Mouse (Mus musculus) c-Kit-positive CD71-positive TER-119-negative erythroid progenitor cells, embryonic 14.5 days (primary cell): Measurements from ENCODE around the gene Myo10.
A peak's percentile ranks its signal among the peaks of the same experiment; 100 is the strongest.

Experiments
- DNase-seq: peaks from one replicate; pipeline ENCODE4 v3.0.0-alpha.2; 2013; ENCODE audit warnings: low read depth

The Myo10 gene

GRCm38 (mm10) chr15:25611178-25611577 is 11.1 kb upstream of the Myo10 start:
- no peak for DNase-seq

- DNase-seq, result no peak
These were observed 1.8 kb upstream of the Myo10 start for GRCm38 (mm10) chr15:25620560-25620959.

- no peak for DNase-seq
These were observed 750 bp upstream of the Myo10 start for GRCm38 (mm10) chr15:25621351-25622199.

DNA sequence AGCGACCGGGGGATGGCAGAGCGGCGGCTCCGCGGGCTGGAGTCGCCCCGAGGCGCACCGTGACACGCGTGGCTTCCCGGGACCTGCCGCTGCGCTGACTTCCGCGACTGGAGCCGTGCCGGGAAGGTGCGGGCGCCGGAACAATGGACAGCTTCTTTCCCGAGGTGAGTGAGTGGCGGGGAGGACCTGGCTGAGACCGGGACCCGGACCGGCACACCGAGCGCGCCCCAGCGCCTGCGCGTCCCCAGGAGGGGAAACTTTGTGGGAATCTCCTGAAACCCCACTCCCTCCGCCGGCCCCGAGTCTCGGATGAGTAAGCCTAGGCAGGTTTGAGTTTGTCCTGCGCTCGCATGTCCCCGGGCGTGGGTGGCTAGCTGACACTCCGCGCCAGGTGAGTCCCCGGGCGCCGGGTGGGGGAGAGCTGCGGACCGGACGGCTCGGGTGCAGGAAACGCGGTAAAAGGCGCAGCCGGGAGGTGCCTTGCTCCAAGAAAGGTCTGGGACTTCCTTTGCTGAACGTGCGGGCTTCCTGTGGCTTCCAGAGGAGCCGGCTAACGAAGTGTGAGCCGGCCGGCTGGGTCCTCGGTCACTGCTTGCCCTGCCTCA is 644 bp downstream of the Myo10 start:
- no peak for DNase-seq

DNA sequence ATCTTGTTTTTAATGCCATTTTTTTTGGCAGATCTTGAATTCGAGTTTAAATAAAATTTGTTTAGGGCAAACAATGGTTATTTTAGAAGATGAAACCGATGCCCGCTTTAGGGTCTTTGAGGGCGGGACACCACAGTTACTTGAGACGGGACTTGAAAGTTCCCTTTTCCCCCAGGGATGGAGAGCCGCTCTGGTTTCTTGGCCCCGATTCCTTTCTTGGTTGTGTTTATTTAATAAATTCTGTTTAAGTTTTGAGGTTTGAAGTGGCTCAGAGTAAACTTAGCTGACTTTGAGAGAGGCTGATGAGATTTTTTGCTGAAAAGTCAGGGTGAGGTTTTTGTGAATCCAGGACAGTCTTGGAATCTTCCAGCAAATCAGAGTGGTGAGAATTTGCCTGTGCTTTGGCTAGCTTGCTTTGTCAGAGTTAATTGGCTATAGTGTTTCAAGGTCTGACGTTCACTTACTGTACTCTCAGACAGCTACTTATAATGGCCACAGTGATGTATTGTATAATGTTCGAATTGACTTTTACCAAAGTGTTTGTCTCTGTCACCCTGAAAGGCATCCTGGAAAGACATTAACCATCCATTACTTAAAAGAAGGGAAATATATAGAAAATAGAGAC is 1.3 kb downstream of the Myo10 start:
- no peak for DNase-seq

- DNase-seq, result peak; percentile 40
These were observed 1.9 kb downstream of the Myo10 start for GRCm38 (mm10) chr15:25624263-25624662.

- no peak for DNase-seq
These were observed 3.1 kb downstream of the Myo10 start for GRCm38 (mm10) chr15:25625471-25625870.

DNA sequence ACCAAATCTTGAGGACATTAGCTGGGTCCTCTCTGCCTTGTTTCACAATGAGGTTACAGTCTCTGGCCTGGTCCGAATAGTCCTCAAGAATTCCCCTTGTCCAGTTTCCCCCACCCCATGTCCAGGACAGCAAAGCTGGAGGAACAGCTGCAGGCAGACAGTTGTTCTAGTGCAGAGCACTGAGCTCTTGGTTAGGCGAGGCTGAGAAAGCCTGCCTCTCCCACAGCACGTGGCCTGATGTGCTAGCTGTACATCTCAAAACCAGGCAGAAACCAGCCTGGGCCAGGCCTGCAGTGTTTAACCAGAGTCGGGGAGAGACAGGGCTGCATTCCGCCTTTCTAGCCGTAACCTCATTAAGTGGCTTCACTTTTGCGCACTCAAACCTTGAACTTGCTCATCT is 4.7 kb downstream of the Myo10 start:
- no peak for DNase-seq

DNA sequence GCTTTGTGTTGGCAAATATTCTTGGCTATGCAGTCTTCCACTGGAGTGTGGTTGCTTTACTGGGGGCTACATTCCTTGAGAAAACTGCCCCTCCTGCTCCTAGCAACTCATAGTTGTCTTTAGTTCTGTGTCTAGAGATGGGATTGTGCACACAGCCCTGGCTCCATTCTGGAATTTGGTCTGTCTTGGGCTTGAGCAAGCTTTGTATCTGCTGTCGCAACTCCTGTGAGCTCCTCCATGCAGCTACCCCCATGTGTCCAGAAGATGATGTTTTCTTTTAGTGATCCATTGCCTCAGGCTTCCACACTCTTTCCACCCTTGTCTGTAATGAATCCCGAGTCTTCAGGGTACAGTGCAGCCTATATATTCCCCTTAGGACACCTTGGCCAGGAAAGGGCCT is 5.9 kb downstream of the Myo10 start:
- DNase-seq, result no peak

GRCm38 (mm10) chr15:25630716-25631115 is 8.4 kb downstream of the Myo10 start:
- no peak for DNase-seq

- DNase-seq, result no peak
These were observed 9.0 kb downstream of the Myo10 start for GRCm38 (mm10) chr15:25631332-25631731.

DNA sequence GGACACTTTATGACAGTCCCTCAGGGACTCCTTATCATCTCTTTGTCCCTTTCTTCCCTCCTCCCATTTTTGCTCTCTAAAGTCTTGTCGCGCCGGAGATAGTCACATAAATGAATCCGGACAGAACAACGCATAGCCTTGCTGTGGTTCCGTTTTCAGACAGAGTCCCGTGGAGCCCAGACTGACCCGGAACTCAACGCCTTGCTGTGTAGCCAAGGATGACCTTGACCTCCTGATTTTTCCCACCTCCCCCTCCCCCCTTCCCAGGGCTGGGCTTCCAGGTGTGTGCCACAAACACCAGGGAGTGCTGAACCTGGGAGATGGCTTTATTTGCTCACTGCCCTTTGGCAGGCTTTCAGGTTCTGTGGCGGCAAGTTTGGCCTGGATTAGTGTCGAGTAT is 10.6 kb downstream of the Myo10 start:
- no peak for DNase-seq

- DNase-seq, result no peak
These were observed 11.5 kb downstream of the Myo10 start for GRCm38 (mm10) chr15:25633674-25634340.

DNA sequence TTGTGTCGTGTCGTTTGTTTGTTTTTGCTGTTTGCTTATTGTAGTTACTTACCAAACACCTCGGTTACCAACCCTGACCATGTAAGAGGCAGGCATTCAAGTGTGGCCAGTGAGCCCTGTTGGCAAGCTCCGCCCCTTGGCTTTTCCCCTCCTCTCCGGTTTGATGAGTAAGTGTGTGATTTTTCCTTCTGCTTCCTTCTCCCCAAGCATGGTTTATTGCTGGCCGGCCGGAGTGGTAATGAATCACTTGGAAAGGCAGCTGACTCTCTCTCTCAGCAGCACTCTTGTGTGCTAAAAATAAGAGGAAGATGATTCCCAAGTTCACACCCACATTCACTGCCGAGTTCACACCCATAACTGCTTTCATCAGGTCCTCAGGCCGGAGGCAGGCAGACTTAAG is 15.4 kb downstream of the Myo10 start:
- DNase-seq, result no peak

GRCm38 (mm10) chr15:25639217-25639616 is 16.9 kb downstream of the Myo10 start:
- no peak for DNase-seq

- no peak for DNase-seq
These were observed 18.8 kb downstream of the Myo10 start for GRCm38 (mm10) chr15:25640840-25641752.

DNA sequence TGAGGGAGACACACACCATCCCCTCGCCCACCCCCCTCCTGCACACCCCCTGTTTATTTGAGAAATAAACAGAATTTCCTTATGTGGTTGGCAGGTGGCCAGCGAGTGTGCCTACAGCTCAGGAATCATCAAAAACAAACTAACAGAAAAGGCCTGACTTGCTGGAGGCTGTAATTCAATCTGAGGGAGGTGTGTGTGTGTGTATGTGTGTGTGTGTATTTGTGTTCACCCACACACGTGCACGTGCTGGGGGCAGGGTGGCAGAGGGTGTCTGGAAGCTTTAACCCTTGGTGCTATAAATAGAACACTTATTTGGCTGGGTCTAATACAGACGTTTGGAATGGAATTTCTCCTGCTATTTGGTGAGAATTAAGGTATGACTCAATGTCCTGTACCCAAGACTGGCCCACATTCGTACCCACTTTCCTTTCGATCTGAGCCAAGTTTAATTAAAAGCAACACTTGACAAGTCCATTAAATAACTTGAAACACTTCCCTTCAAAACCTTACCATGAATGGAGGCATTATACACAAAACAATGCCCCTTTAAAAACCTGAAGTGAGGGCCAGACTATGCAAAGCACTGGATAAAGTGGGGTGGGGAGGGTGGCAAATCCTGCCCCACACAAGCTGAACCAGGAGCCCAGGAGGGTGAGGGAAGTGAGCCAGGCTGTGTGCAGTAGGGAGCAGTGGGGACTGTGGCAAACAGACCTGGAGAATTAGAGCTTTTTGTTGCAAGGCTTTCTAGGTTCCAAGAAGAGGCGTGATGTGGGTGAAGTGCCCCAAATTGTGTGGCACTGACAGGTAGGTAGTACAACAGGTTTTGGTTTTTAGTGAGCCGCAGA is 20.1 kb downstream of the Myo10 start:
- no peak for DNase-seq

DNA sequence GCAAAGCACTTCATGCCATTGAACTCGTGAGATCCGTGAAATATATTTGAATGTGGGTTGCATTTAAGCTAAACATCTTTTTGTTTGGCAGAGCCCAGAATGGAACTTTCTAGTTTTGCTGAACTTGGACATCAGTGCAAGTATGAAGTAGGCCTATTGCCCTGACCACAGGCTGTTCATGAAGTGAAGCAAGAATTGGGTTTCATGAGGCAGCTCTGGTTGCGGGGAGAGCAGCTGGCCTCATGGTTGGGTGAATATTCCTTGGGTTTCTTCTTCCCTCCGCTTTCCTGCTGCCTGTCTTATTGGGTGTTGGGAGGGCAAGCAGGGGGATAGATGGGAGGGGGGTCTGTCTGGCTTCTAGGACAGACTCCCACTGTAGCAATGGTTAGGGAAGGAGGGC is 23.5 kb downstream of the Myo10 start:
- no peak for DNase-seq

DNA sequence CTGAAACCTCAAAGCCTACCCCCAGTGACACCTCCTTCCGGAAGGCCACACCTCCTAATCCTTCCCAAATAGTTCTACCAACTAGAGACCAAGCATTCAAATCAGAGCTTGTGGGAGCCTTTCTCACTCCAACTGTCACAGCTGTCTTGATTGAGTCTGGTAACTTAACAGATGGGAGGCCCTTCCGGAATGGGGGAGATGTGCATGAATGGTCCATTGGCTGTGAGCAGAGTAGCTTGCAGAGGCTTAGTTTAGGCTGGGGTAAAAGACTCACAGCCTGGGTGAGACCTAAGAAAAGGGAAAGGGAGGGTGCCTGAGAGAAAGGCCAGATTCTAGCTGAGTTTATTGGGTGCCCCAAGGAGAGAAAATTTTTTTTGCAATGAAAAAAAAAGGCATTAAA is 26.0 kb downstream of the Myo10 start:
- no peak for DNase-seq

GRCm38 (mm10) chr15:25650371-25650770 is 28.0 kb downstream of the Myo10 start:
- peak; percentile 31 for DNase-seq

DNA sequence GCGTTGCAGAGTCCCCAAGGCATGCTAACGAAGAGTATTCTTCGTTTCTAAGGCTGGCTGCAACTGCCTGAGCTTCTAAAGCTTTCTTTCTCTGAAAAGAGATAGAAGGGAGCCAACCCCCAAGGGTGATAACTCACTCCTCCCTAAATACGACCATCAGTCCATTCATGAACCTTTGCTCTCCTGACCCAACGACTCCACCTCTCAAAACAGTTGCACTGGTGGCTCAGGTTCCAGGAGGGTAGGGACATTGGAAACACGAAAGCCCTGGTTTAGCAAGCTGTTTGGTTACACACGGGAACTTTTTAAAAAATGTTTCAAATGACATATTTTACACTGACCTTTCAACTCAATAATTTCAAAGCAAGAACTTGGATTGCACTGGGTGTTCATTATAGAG is 29.5 kb downstream of the Myo10 start:
- DNase-seq, result no peak
